Mouse (Mus musculus): ENCODE measurements around the gene Zfp12.
"Not testable (repeated sequence)": the region's sequence is repeated elsewhere in the genome, so short reads cannot be mapped to it uniquely, and the experiment has no call there.

Zfp12 gene

GRCm38 (mm10) chr5:143235028-143235693, at the start of gene Zfp12:
Zfp12 (plus strand) TSS chr5:143235163.
- peak; percentile 98 for DNase-seq

DNA sequence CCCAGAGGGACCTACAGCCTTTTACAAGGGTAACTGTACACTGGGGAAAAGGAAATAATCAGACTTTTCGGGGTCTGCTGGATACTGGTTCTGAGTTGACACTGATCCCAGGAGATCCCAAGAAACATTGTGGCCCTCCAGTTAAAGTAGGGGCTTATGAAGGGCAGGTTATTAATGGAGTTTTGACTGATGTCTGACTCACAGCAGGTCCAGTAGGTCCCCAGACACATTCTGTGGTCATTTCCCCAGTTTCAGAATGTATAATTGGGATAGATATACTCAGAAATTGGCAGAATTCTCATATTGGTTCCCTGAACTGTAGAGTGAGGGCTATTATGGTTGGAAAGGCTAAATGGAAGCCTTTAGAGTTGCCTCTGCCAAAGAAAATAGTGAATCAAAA, 46.9 kb upstream of the Zfp12 start:
- not testable (repeated sequence) for DNase-seq

- no peak for DNase-seq
Observed at GRCm38 (mm10) chr5:143192806-143193205, 42.2 kb upstream of the Zfp12 start.

DNA sequence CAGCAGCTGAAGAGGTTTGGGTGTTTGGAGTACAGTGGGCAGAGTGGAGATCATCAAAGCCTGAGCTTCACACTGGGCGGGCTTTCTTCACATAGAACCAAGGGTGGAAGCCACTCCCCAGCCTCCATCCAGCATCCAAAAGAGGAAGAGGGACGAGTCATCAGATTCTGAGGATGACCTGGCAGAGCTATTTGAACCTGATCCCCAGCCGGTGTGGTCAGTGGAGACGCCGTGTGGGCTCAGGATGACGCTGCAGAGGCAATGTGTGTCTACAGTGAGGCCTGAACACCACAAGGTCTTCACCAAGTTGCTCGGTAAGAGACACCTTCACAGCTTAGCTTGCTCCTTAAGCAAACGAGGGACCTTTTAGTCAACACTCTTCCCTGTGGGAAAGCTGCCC, 40.2 kb upstream of the Zfp12 start:
- not testable (repeated sequence) for DNase-seq

GRCm38 (mm10) chr5:143195166-143195565, 39.8 kb upstream of the Zfp12 start:
- DNase-seq = no peak

DNA sequence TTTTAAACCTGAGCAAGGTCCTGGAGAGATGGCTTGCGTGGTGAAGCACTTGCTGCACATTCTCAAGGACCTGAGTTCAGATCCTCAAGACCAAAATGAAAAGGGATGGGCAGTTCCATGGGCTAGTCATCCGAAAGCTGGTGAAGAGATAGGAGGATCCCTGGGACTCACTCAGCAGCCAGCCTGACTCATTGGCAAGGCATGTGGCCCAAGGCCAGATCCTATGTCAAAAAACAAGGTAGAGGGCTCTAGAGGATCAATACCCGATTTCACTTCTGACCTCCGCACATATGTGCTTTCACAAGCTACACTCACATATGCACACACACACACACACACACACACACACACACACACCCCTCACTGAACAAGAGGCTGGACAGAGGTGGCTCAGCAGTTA, 38.5 kb upstream of the Zfp12 start:
- DNase-seq = no peak

- DNase-seq = no peak
Observed at GRCm38 (mm10) chr5:143205015-143205414, 29.9 kb upstream of the Zfp12 start.

GRCm38 (mm10) chr5:143213832-143214231, 21.1 kb upstream of the Zfp12 start:
- DNase-seq = no peak

GRCm38 (mm10) chr5:143220996-143221395, 14.0 kb upstream of the Zfp12 start:
- DNase-seq = no peak

DNA sequence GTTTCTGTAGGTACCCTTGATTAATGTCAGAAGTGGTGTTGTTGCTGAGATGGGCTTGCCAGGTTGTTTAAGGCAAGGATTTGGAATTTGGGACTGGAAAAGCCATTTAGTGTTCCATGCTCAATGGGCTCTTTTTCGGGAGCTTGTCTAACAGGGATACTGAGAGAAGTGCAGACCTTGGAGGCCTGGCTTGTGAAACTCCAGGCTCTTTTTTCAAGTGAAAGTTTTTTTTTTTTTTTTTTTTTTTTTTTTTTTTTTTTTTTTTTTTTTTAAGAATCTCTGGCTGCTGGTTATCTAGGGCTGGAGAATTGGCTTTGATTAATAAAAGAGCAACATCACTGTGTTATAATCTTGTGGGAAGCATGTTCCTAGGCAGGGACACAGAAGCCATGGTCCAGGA, 12.7 kb upstream of the Zfp12 start:
- DNase-seq = no peak

DNA sequence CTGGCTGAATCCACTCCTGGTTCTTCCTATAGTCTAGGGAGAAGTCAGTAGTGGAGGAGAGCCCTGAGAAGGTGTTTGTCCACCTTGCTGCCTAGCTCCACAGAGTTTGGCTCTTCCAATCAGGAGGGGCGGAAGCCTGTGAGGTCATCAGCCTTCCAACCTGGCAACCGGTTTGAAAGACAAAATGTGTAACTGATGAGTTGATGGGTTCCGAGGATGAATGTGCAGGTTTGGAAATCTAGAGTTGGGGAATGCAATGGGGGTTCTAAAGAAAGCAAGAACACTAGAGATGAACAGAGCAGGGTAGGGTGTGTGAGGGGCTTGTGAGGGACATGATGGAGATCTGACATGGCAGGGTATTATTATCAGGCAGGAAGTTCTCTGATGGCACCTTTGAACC, 8.2 kb upstream of the Zfp12 start, which contains the start of gene Spdye4a:
TSS of gene Spdye4a (minus strand) at position 101 of the 400 bp plus-strand sequence.
- no peak for DNase-seq

GRCm38 (mm10) chr5:143236036-143236435, 1.1 kb downstream of the Zfp12 start:
- no peak for DNase-seq

DNA sequence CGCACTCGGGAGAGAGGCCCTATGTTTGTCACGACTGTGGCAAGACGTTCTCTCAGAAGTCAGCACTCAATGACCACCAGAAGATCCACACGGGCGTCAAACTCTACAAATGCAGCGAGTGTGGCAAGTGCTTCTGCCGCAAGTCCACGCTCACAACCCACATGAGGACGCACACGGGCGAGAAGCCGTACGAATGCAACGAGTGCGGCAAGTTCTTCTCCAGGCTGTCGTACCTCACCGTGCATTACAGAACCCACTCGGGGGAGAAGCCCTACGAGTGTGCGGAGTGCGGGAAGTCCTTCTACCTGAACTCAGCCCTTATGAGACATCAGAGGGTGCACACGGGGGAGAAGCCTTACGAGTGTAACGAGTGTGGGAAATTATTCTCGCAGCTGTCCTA, 10.0 kb downstream of the Zfp12 start:
- DNase-seq = no peak

DNA sequence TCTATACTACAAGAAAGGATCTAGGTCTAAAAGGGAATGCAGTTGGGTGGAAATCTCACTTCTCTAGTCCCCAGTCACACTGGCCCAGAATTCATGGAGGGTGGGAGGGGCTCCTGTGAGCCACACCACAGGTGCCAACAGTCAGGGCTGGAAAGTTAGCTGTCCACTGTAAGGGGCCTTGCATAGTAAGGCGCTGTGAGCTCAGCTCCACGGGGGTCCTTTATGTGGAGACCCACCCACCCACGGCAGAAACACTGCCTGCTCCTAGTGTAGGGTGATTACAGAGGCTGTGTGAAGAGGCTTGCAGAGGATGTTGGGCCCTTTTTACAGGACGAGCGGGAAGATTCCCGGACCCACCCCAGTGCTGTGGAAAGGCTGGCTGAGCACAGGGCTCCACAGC, 17.1 kb downstream of the Zfp12 start:
- DNase-seq = no peak

DNA sequence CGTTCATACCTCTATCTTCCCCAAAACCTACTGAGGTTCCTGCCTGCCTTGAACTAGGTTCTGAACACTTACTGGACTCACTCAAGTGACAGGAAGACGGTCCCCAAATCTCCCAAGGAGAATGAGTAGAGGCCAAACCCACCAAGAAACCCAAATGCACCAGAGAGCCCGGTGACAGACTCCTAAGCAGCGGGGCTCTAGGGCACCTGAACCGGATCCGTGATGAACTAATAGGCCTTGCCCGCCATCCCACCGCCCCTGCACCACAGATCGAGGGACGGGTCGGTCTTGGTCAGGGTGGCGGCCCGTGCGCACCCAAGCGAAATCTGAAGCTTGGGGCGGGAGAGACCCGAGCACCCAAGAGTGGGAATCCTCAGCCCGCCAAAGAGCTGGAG, 17.8 kb downstream of the Zfp12 start:
- no peak for DNase-seq

GRCm38 (mm10) chr5:143253186-143253880, 18.4 kb downstream of the Zfp12 start:
- DNase-seq = peak; percentile 35

DNA sequence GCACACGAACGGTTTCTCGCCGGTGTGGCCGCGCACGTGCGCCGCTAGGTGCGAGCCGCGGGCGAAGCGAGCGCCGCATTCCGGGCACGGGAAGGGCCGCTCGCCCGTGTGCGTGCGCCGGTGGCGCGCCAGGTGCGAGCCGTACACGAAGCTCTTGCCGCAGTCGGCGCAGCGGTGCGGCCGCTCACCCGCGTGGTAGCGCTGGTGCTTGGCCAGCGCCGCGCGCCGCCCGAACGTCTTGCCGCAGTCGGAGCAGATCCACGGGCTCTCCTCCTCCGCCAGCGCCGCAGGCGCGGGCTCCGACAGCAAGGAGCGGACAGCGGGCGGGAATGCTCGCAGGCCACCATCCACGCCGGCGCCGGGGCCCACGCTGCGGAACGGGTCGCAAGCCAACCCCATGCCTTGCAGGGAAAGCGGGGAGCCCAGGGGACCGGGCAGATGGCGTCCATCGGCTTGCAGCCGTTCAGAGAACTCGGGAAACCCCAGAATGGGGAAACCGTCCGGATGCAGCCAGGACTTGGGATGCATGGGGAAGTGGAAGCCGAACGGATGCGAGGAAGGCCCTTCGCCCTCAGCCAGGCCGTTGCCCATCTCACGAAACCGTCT, 19.0 kb downstream of the Zfp12 start:
- peak; percentile 43 for DNase-seq

GRCm38 (mm10) chr5:143254487-143255130, 19.6 kb downstream of the Zfp12 start:
- DNase-seq = no peak

DNA sequence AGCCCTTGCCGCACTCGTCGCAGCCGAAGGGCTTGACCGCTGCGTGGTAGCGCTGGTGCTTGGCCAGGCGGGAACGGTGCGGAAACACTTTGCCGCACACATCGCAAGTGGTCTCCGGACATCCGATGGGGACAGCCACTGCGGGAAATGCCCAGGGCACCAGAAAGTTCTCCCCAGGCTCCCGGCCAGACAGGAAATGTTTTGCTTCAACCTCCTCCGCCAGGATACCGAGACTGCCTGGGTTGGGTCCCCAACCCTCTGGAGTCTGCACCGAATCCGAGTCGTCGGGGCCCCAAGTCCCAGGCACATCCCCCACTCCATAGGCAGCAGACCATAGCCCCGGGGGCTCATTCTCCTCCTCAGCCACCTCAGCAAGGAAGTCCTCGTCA, 20.2 kb downstream of the Zfp12 start:
- no peak for DNase-seq

DNA sequence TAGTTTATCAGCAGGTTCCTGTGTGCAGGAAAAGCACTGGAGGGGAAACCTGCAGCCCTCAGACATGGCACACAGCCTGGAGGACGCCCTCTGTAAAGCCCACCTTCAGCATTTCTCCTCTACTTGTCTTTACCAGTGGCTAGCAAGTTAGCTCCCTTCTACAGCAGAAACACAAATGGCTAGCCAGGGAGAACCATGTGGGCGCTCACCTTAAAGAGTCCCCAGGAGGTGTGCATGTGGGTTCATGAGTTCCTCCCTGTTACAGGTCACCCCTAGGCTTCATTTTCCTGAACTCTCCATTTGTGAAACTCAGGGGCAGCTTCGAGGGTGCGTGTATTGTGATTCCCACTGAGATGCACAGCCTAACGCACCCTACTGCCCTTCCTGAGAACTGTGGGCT, 20.8 kb downstream of the Zfp12 start:
- no peak for DNase-seq

DNA sequence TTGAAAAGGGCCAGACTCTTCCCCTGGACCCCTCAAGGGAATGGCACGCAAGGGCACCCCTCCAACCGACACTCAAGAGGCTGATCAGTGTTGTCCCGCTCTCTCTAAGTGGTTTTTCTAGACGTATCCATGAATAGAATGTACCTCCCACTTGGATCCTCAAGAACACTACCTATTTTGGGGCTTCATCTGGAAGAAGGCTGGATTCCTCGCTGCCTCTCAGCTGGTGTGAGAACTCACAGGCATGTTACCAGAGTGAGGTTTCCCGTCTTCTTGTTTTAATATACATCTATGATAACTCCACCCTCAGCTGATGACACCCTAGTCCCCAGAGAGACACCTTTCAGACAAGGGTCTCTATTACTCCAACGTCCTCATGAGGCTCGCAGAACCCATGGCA, 26.7 kb downstream of the Zfp12 start:
- peak; percentile 62 for DNase-seq

DNA sequence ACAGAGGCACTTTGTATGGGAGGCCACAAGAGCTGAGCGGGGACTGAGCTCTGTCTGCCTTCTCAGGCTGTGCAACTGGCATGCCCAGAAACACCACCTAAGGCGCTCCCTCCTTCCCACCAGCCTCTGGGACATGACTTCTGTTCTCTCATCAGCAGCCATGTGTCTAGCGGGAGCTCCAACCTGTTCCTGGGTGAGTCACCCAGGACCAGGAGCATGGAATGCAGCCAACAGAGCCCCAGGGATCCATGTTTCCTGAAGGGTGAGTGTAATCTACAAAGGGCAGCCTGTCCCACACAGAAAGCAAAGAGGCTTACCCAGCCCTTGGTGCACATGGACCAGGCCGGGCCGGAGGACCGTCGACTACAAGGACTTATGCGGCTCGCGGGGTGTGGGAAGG, 29.7 kb downstream of the Zfp12 start:
- no peak for DNase-seq

GRCm38 (mm10) chr5:143265409-143265808, 30.4 kb downstream of the Zfp12 start:
- DNase-seq = no peak

GRCm38 (mm10) chr5:143266794-143267193, 31.8 kb downstream of the Zfp12 start:
- DNase-seq = no peak

Measured in right cerebral cortex, adult 18-20 months (tissue).